Mouse (Mus musculus) adrenal gland, postnatal 36 days (tissue): ENCODE results near the gene Btnl9. TPM values are rescaled to one million over a fixed set of nuclear protein-coding genes. Genes with fewer than 3 reads are reported as not detected.
"Not testable (repeated sequence)": the region's sequence is repeated elsewhere in the genome, so short reads cannot be mapped to it uniquely, and the experiment has no call there.

Experiments used
- DNase-seq, 2 experiments: peaks; one replicate each; pipeline ENCODE4 v3.0.0; 2021; ENCODE audit warnings: mixed read lengths in 1 of 2
- long read RNA-seq, 2 experiments: library from polyadenylated mRNA; stranded (forward); transcript quantifications; one replicate each; pipeline ENCODE4 v2.0.0; 2021; ENCODE audit warnings: borderline sequencing depth in 2 of 2
- total RNA-seq, 2 experiments: library from RNA; stranded (reverse); gene quantifications; 2 replicates each; pipeline ENCODE4 v1.2.3; 2021

The Btnl9 gene
- 10 to 100 TPM; 20.0 to 48.6 TPM for total RNA-seq
- long read RNA-seq, experiment 1, full-length matches to known transcripts, result 6 of 10 reads
- long read RNA-seq, experiment 1, partial matches to known transcripts, result 2 of 10 reads
- long read RNA-seq, experiment 1, other reads (novel, unspliced or antisense), result 2 of 10 reads
- long read RNA-seq, experiment 2, full-length matches to known transcripts, result 2 of 5 reads
- long read RNA-seq, experiment 2, partial matches to known transcripts, result 1 of 5 reads
- long read RNA-seq, experiment 2, other reads (novel, unspliced or antisense), result 2 of 5 reads

GRCm38 (mm10) chr11:49186955-49187488, at the start of gene Btnl9:
Gene Btnl9, minus strand, starts transcription at chr11:49187159.
- DNase-seq, result no peak

- DNase-seq, result no peak
Measured at GRCm38 (mm10) chr11:49235459-49236207, 48.7 kb upstream of the Btnl9 start.

GRCm38 (mm10) chr11:49232781-49233180, 45.8 kb upstream of the Btnl9 start:
- no peak for DNase-seq

GRCm38 (mm10) chr11:49224455-49224854, 37.5 kb upstream of the Btnl9 start:
- no peak for DNase-seq

GRCm38 (mm10) chr11:49219271-49219670, 32.3 kb upstream of the Btnl9 start:
- no peak for DNase-seq

GRCm38 (mm10) chr11:49213505-49213904, 26.5 kb upstream of the Btnl9 start:
- DNase-seq, result no peak

- DNase-seq, result no peak
Measured at GRCm38 (mm10) chr11:49212577-49212976, 25.6 kb upstream of the Btnl9 start.

GRCm38 (mm10) chr11:49207495-49207894, 20.5 kb upstream of the Btnl9 start:
- DNase-seq, result no peak

- no peak for DNase-seq
Measured at GRCm38 (mm10) chr11:49205080-49205590, 18.2 kb upstream of the Btnl9 start.

GRCm38 (mm10) chr11:49203771-49204497, 17.0 kb upstream of the Btnl9 start:
- DNase-seq, result peak in 1 of 2 experiments; percentile 49

GRCm38 (mm10) chr11:49203129-49203768, 16.3 kb upstream of the Btnl9 start, which contains the start of gene Zfp62:
Gene Zfp62, plus strand, starts transcription at chr11:49203292.
- peak; percentile 97 for DNase-seq

- peak in 1 of 2 experiments; percentile 34 for DNase-seq
Measured at GRCm38 (mm10) chr11:49202523-49203061, 15.6 kb upstream of the Btnl9 start.

GRCm38 (mm10) chr11:49202071-49202470, 15.1 kb upstream of the Btnl9 start:
- DNase-seq, result no peak

- DNase-seq, result no peak
Measured at GRCm38 (mm10) chr11:49201142-49201541, 14.2 kb upstream of the Btnl9 start.

GRCm38 (mm10) chr11:49200666-49201065, 13.7 kb upstream of the Btnl9 start:
- no peak for DNase-seq

GRCm38 (mm10) chr11:49195819-49196322, 8.9 kb upstream of the Btnl9 start:
- peak; percentile 39 to 41 for DNase-seq

GRCm38 (mm10) chr11:49194771-49195170, 7.8 kb upstream of the Btnl9 start:
- not testable (repeated sequence) for DNase-seq

- no peak for DNase-seq
Measured at GRCm38 (mm10) chr11:49191083-49191482, 4.1 kb upstream of the Btnl9 start.

- DNase-seq, result peak; percentile 61 to 73
Measured at GRCm38 (mm10) chr11:49189737-49190136, 2.8 kb upstream of the Btnl9 start.

- no peak for DNase-seq
Measured at GRCm38 (mm10) chr11:49187701-49188100, 742 bp upstream of the Btnl9 start.

- DNase-seq, result no peak
Measured at GRCm38 (mm10) chr11:49186452-49186851, 507 bp downstream of the Btnl9 start.
